Mouse (Mus musculus): ENCODE data around the gene Flad1.
A peak's percentile ranks its signal among the peaks of the same experiment; 100 is the strongest.

Gene Flad1

DNA sequence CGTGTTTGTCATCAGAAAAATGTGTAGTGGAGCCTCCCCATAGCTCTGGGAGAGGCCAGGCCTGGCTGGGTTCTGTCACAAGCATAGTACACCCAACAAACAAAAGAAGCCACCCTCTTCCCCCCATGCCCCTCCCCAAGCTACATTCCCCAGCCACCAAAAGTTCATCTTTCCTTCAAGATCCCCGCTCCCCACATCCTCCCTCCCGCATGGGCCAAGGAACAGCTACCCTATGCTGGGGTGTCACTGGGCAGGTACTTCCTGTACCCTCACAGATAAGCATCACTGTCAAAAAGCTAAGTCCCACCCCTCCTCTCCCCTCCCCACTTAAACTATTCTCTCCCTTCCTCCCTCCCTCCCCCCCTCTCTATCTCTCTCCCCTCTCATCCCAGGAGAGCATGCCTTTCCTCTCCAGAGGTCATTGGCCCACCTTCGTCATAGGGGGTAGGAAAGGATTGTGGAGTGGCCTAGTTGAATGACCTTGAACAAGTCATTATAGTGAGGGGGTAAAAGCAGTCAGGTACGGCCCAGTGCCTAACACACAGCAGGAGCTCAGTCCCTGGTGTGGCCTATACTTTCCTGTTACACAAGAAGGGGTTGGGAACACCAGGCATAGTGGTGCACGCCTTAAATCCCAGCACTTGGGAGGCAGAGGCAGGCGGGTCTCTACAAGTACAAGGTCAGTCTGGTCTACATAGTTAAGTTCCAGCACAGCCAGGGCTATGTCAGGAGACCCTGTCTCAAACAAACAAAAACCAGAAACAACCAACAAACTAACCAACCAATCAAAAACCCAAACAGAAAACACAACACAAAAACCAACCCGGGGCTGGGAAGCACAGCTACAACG lies 29.4 kb downstream of the Flad1 start:
- DNase-seq (ENCODE audit: low read depth, low spot score), result no peak

DNA sequence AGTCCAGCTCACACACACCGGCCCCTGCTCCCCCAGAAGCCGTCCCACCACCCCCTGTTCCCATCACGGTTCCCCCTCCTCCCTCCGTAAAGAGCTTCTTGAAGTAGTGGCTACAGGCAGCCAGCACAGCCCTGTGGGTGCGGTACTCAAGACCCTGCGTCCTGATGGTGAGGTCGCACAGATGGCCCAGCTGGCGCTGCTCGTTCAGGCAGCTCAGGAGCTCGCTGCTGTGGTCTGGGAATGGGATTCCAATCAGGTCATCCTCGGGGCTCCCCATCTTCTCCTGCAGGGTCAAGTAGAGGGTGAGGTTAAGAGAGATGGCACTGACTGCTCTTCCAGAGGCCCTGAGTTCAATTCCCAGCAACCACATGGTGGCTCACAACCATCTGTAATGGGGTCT lies 30.4 kb downstream of the Flad1 start:
- no peak for DNase-seq (ENCODE audit: low read depth, low spot score)

DNA sequence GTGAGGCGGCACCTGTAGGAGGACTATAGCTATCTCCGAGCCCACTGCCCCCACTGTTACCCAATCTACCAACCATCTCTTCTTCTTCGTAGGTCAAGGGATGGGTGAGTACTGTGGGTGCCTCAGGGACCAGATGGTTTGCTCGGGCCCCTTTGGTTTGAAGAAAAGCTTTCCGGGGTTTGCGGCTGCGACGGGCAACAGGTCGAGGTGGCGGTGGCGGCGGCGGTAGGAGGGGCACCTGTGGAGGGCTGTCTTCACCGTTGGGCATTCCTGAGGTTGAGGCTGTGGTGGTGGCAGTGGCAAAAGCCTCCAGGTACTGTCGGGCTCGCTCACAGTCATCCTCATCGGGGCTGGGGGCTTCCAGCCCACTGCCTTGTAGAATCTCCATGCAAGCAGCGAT lies 31.0 kb downstream of the Flad1 start:
- DNase-seq (ENCODE audit: low read depth, low spot score), result no peak

DNA sequence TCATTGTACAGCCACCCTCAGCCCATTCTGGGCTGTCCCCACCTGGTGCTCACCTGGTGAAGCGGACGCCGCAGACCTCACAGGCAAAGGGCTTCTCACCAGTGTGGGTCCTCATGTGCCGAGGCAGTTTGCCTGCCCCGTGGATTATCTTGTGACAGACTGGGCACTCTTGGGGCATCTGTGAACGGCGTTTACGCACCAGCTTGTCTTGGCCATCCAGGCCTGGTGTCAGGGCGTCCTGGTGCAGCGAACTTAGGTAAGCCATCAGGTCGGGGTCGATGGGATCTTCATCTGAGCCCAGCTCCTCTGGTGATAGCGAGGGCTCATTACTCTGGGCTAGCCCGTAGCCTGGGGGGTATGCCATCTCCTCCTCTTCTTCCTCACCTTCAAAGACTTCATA lies 31.4 kb downstream of the Flad1 start:
- no peak for DNase-seq (ENCODE audit: low read depth, low spot score)

DNA sequence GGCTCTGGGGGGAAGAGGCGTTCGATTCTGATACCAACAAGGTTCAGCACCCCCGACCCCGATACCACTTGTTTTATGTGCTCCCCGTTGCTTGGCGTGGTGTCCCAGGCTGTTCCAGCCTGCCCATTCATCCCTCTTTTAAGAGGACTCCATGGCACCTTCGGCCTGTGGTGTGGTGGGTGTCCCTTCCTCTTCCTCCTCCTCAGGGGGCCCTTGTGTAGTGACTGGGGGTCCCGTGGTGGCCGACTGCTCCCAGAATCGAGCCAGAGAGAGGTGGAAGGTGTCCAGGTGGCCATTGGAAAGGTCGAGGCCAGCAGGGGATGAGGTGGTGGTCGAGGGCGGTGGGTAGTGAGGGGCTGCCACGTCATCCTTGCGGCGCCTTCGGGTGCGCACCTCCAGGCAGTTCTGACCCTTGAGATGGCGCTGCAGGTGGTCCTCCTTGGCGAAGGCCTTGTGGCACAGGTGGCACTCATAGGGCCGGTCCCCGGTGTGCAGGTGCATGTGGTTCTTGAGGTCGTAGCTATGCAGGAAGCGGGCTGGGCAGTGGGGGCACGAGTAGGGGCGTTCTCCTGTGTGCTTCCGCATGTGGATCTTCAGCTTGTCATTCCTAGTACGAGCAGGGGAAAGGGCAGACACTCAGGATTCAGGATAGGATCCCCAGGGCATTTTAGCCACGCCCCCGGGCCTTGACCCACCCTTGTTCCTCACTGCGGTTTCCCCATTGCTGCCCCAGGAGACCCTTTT lies 32.1 kb downstream of the Flad1 start:
- no peak for DNase-seq (ENCODE audit: low read depth, low spot score)

DNA sequence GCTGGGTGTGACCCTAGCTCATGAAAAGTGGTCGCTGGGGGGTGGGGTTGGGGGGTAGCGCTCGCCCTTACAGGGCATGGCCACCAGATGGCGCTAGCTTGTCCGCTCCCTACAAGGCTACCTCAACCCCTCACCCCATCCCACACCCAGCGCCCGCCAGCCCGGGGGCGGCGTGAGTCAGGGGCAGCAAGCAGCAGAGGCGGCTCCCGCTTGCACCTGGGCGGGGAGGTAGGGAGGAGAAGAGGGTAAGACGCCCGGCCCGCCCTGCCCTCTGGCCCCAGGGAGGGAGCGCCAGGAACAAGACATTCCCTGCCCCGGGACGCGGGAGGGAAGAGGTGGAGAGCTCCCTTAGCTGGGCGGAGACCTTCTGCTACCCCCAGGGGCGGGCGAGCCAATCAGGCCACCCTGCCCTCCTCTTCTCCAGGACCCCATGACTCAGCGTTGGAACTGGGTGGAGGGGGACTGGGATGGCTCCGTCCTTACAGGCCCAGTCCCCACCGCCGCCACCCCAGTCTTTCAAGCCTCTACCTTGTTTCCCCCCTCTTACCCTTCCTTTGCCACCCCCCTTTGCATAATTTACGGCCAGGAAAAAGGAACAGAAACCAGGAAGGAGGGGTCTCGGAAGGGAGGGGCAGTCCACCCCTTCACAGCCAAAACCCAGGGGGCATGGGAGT lies 33.1 kb downstream of the Flad1 start:
- no peak for DNase-seq (ENCODE audit: low read depth, low spot score)

DNA sequence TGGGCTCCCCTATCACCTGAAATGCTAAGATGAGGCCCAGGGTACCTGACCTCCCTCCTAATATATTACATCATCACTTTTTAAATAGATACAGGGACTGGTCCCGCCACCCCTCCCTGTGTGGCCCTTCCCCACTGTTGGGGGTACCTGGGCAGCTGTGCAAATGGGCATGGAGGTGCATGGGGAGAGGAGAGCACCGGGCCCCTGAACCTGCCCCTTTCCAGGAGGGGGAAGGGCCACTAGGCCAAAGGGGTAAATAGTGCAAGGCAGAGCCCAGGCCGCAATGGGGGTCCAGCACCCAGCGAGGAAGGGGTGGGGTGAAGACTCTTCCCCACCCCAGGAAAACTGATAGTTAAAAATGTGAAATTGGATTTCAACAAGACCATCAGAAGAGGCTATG lies 33.8 kb downstream of the Flad1 start:
- DNase-seq (ENCODE audit: low read depth, low spot score), result no peak

DNA sequence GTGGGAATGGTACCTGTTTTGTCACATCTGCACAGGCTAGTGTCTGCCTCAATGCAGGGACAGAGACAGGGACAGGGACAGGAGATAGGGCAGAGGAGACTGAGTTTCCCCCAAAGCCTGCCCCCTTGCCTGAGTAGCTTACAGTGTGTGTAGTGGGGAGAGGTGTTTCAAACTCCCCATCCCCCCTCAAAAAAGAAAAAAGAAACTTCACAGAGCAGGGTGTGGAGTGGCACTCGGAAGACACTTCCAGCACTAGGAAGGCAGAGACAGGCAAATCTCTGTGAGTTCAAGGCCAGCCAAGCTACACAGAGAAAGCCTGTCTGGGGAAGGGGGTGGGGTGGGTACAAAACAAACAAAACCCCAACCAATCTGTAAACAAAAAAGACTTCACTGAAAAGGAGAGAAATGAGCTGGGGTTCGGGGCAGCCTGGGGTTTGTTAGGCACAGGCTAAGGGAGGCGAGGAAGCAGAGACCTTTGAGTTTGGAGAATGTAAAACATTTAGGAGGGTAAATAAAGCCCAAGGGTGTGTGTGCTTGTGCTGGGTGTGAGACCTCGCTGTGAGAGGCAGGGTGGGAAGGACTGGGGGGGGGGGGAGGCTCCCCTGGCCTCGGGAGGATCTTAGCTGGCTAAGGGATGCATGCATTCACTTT lies 38.0 kb downstream of the Flad1 start:
- no peak for DNase-seq (ENCODE audit: low read depth, low spot score)

DNA sequence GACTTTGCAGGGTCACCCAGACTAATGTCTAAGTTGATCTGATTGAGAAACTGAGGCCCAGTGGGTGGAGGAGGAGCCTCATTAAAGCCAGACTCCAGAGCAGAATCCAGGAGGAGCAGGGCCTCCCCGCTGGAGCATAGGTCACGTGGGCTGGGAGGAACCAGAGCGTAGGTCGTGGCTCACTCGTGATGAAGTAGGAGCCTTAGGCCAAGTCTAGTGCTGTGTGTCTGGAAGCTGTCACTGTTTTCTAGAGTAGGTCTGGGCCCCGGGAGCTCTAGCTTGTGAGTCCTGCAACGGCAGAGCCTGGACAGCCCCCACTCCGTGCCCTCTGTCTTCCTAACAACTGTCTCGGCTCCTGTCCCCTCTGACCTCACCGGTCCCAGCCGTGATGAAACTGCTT lies 44.3 kb downstream of the Flad1 start:
- no peak for DNase-seq (ENCODE audit: low read depth, low spot score)

DNA sequence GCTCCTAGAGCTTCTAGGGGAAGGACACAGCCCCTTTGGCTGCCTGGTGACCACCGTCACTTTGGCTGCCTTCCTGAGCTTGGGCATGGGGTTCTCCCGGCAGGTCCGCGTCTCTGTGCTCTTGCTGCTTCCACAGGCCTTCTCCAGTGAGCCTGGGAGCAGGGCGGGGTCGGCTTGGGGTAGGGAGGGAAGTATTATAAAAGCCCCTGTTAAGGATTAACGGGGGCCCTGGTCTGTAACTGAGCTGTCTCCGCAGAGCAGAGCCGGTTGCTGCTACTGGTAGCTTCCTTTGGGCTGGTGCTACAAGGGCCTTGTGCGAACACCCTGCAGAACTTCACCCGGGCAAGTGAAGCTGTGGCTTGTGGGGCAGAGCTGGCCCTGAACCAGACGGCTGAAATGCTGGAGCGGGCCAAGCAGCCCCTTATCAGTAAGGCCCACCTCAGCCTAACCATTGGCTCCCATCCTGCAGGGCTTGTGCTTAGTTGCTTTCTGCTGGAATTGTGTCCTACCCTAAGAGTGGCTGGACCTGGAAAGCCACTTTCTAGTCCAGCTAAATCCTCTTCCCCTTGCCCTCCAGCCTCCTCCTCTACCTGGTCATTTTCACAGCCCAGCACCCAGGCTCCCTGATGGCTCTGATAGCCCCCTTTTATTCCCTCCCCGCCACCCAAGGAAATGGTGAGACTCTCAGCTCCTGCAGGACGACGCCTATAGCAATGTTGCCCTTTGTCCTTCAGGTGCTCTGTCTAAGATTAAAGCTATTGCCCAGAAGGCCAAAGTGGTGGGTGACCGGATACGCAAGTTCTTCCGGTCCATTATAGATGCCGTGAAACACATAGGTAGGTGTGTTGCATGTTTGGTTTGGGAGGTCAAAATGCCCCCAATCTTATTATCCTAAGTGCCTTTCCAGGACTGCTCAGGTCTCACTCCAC lies 45.9 kb downstream of the Flad1 start:
- no peak for DNase-seq (ENCODE audit: low read depth, low spot score)

DNA sequence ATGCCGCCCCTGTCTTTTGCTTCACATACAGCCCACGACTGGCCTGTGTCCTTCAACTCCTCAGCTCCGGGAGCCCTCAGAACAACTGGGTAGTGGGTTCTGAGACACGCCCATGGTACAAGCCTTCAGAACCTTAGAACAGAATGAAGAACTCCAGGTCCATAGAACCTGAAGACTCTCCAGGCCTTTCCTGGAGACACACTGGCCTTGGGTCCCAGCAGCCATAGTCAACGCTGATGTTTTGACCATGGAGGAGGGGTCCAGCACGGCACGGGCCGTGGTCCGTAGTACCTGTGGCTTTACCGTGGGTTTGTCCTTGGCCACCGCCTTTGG lies 46.6 kb downstream of the Flad1 start, which contains the start of gene Dcst1:
TSS of gene Dcst1 (minus strand) at position 101 of the 333 bp plus-strand sequence.
- no peak for DNase-seq (ENCODE audit: low read depth, low spot score)

DNA sequence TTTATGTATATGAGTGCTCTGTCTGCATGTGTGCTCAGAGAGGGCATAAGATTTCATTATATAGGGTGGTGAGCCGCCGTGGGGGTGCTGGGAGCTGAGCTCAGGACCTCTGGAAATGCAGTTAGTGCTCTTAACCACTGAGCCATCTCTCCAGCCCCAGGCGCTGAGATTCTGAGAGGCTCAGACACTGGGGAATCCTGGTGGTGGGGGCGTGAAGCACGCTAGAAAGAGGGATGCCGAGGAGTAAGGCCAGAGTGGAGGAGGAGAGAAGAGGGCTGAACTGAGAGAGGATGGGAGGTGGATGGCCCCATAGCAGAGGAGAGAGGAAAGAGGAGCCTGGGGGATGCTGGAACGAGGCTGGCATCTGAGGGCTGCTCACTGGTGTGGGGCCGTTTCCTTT lies 47.0 kb downstream of the Flad1 start:
- no peak for DNase-seq (ENCODE audit: low read depth, low spot score)

DNA sequence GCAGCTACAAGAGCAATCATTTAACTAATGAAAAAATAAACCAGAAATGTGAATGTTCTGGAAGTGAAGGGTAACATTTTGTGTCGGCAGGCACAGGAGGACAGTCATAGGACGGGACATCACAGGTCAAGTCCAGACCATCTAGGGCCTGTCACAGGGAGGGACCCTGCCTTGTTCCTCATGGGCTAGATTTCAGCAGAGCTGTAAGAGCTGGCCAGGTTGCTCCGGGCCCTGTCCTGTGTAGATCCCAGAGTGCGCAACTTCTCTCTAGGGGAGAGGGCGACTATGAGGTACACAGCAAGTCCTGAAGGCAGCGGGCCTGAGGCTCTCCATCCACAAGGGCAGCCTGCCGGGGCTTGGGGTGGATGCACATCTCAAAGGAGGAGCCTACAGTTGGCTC lies 50.0 kb downstream of the Flad1 start, which contains the start of gene Dcst2:
TSS of gene Dcst2 (plus strand) at position 301 of the 400 bp plus-strand sequence.
- DNase-seq (ENCODE audit: low read depth, low spot score), result no peak

DNA sequence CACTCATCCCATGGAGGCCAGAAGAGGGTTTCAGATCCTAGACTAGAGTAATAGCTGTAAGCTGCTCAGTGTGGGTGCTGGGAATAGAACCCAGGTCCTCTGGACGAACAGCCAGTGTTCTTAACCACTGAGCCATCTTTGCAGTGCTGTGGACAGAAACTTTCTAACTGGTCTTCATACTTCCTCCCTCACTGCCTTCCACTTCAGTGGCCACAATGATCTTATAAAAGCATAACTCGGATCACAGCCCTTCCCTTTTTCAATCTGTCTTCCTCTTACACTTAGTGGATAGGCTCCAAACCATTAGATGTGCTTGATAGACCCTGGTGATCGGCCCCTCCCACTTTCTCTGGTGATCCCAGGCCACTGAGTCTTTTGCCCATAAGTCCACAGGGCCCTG lies 51.4 kb downstream of the Flad1 start:
- no peak for DNase-seq (ENCODE audit: low read depth, low spot score)

DNA sequence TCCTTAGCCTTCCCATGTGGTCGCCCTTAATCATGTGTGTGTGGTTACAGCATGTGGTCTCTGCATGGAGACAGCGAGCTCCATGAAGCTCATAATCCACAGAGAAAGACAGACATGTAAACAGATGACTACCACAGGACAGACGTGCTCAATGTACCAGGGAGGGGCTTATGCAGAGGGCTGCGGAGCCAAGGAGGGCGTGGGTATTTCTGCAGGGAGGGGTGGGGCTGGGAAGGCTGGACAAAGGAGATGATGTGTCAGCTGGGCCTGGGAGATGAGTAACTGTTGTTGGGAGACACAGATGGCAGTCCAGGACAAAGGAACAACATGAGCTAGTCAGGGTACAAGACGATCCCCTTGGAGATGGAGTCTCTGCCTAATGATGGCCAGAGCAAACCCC lies 52.0 kb downstream of the Flad1 start:
- no peak for DNase-seq (ENCODE audit: low read depth, low spot score)

DNA sequence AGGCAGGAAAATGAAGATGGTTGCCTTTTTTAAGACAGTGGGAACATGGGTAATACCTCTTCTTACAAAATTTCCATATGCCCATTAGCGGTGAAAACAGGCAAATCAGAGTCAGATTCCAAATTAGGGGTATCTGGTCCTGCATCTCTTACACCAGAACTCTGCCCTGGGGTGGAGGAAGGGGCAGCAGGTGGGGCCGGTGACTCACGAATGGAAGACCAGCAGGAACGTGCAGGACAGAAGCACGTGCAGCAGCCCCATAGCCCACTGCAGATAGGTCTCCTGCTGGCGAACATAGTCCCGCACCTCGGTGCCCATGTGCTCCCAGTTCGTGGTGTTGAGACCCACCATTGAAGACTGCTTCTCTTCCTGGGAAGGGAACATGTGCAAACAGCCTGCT lies 55.6 kb downstream of the Flad1 start:
- no peak for DNase-seq (ENCODE audit: low read depth, low spot score)

DNA sequence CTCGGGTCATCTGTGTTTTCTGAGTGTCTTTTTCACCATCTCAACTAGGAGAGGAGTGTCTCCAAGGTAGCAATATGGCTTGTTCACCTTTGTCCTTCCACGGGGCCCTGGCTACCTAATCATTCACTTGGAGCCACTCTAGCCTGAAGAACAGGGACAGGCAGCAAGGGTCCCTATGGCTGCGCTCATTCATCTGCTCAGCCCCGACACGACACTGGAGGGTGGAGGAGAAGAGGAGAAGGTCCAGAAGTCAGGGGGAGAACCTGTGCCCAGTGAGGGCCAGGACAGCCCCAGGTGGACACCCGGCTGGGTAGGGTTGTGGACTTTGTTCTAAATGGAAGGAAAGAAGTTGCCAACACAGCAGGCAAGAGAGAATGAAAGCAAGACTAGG lies 56.2 kb downstream of the Flad1 start:
- no peak for DNase-seq (ENCODE audit: low read depth, low spot score)

DNA sequence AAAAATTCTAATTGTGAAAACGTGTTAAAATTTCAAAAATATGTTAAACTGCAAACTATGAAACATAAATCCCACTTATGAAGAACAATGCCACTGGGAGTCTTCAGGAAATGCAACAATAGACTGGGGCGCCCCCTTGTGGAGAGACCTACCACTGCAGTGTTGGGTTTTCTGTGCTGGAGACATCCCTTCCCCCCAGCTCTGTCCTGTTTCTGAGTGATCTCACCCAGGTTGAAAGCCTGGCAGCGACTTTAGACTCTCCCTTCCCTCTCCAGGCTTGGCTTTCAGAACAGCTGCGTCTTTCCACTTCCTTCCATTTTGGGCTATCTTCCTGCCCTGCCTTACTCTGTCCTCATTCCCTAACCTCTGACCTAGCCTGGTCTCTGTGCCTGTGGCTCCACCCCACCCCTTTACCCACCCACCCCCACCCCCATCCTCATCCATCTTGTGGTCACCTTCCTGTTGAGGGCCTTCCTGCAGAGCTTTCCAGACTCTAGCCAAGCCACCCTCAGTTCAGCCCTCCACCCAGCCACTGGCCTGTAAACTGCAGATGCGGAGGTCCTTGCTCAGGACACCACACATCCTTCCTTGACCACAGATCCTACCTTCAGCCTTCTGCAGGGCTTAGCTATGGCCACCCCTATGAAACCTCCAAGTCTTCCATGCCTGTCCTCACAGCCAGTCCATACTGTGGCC lies 56.7 kb downstream of the Flad1 start:
- peak; percentile 20 for DNase-seq (ENCODE audit: low read depth, low spot score)

DNA sequence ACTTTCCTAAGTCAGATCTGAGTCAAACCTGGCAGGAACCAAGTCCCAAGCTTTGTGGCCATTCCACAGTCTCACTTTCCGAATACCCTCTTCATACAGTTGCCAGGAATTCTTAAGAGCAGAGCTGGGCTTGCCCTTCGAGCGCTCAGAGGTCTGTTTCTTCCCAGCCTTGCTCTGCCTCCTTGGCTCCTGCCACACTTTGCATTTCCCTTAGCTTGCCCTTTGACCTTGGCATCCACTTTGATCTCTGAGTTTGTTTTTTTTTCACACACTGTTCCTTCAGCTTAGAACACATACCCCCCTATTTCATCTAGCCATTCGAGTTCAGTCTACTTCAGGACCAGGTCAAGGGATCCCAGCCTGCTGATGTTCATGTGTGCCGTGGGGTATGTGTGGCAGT lies 60.4 kb downstream of the Flad1 start:
- DNase-seq (ENCODE audit: low read depth, low spot score), result no peak

Data from c-Kit-negative CD71-positive TER-119-positive erythroid progenitor cells, embryonic 14.5 days (primary cell).